Mouse (Mus musculus): ENCODE results near the gene Nagk. TPM values are rescaled to one million over a fixed set of nuclear protein-coding genes. Genes with fewer than 3 reads are reported as not detected.

Gene Nagk
- polyA plus RNA-seq, 1 experiment from 2014 or later, result 25.8 TPM

DNA sequence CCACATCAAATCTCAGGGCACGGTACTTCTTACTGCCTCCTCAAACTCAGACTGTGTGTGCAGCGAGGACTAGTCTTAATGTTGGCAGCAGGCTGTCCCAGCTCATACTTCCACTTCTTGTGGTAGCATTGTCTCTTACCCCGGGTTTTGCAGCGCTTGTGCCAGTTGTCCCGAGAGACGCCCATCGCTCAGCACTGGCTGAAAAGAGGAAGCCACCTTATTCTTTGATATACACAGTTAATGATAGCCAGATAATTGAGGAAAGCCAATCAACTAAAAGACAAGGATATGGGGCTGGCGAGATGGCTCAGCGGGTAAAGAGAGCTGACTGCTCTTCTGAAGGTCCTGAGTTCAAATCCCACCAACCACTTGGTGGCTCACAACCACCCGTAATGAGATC, 50.1 kb downstream of the Nagk start:
- no peak overlapping the region for H3K9ac ChIP-seq (ENCODE audit: low read length)
- no peaks in the 10 kb centered on the region for H3K27me3 ChIP-seq (ENCODE audit: control insufficient read depth, insufficient read depth, low read length)
- no peak for ATAC-seq (ENCODE audit: insufficient number of reproducible peaks, low FRiP score, low TSS enrichment, low read depth)
- 93% methylated on average over 10 of the region's 10 CpGs for WGBS
- DNase-seq (ENCODE audit: low spot score), result no peak
- H3K4me1 ChIP-seq (ENCODE audit: control insufficient read depth, insufficient read depth, low read length), result no peaks in the 10 kb centered on the region
- no peak overlapping the region for H3K27ac ChIP-seq (replicated peaks; ENCODE audit: low read depth, low read length)
- H3K4me3 ChIP-seq (ENCODE audit: low read depth, low read length), result no peak overlapping the region
- no peaks in the 10 kb centered on the region for H3K9me3 ChIP-seq (ENCODE audit: control insufficient read depth, low read length)
- no peaks in the 10 kb centered on the region for H3K36me3 ChIP-seq (ENCODE audit: control insufficient read depth, insufficient read depth, low read length)
- no peak overlapping the region for H3K4me2 ChIP-seq (ENCODE audit: low read depth, severe bottlenecking)

DNA sequence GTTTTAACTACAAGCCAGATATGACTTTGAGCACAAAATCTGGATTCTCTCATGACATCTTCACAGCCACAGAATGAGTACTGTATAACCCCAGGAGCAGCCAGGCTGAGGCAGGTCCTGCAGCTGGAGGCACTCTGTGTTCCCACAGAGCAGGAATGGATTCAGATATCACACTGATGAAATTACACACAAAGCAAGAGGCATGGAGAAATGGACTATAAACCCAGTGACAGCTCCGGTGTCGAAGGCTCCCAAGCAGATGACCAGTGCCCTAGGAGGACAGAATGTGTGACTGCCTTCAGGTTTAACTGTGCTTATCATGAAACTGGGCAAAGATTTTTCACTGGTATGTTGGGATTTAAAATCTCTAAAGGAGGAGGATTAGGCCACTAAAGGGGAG, 51.4 kb downstream of the Nagk start:
- H3K27me3 ChIP-seq (ENCODE audit: control insufficient read depth, insufficient read depth, low read length), result no peaks in the 10 kb centered on the region
- 92% methylated on average over 2 of the region's 2 CpGs for WGBS
- DNase-seq (ENCODE audit: low spot score), result no peak

DNA sequence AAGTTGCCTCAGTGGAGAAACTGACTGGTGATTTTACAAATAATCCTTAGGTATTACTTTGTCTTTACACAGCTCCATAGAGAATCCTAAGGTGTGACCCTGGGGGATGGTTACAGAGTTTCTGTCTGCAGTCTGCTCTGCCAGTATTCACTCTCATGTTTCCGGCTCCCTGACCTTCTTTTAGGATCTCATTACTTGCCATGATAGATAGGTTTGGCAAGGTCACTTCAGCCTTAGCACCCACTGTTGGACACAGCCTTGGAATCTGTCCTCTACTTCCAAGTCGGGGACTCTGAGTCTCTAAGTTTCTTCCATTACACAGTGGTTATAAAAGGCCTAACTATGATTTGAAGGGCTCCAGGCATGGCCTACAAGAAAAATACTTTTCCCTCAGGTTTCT, 54.7 kb downstream of the Nagk start:
- ATAC-seq (ENCODE audit: insufficient number of reproducible peaks, low FRiP score, low TSS enrichment, low read depth) (no peak), DNase-seq (ENCODE audit: low spot score) (no peak)
- no peak overlapping the region for H3K27ac ChIP-seq (replicated peaks; ENCODE audit: low read depth, low read length)
- no peaks in the 10 kb centered on the region for H3K27me3 ChIP-seq (ENCODE audit: control insufficient read depth, insufficient read depth, low read length)
- no peak overlapping the region for H3K9ac ChIP-seq (ENCODE audit: low read length)
- no peaks in the 10 kb centered on the region for H3K4me1 ChIP-seq (ENCODE audit: control insufficient read depth, insufficient read depth, low read length)
- no peak overlapping the region for H3K4me2 ChIP-seq (ENCODE audit: low read depth, severe bottlenecking)
- no peak overlapping the region for H3K4me3 ChIP-seq (ENCODE audit: low read depth, low read length)
- 96% methylated on average over 2 of the region's 2 CpGs for WGBS
- H3K36me3 ChIP-seq (ENCODE audit: control insufficient read depth, insufficient read depth, low read length), result no peaks in the 10 kb centered on the region
- H3K9me3 ChIP-seq (ENCODE audit: control insufficient read depth, low read length), result no peaks in the 10 kb centered on the region

More for the DNA sequence above, 51.4 kb downstream of the Nagk start:
- Histone ChIP-seq H3K36me3 (ENCODE audit: control insufficient read depth, insufficient read depth, low read length) (no peaks in the 10 kb centered on the region), H3K27ac (replicated peaks; ENCODE audit: low read depth, low read length) (no peak overlapping the region), H3K4me2 (ENCODE audit: low read depth, severe bottlenecking) (no peak overlapping the region), H3K9ac (ENCODE audit: low read length) (no peak overlapping the region), H3K4me3 (ENCODE audit: low read depth, low read length) (no peak overlapping the region), H3K4me1 (ENCODE audit: control insufficient read depth, insufficient read depth, low read length) (no peaks in the 10 kb centered on the region), H3K9me3 (ENCODE audit: control insufficient read depth, low read length) (no peaks in the 10 kb centered on the region)
- ATAC-seq (ENCODE audit: insufficient number of reproducible peaks, low FRiP score, low TSS enrichment, low read depth), result no peak

Other genes starting within 250 kb of the Nagk start
- 18.4 and 19.1 TPM in 2 replicates for gene Stambp, start 222.3 kb upstream of the Nagk start, polyA plus RNA-seq (2014; fragmentation: Nextera tagmentation; extraction: Ambion mirVana)
- gene Clec4f, start 138.8 kb upstream of the Nagk start, polyA plus RNA-seq (2014; fragmentation: Nextera tagmentation; extraction: Ambion mirVana), result not detected in 2 replicates
- not detected in 2 replicates for gene Cd207, start 117.1 kb upstream of the Nagk start, polyA plus RNA-seq (2014; fragmentation: Nextera tagmentation; extraction: Ambion mirVana)
- gene Vax2, start 83.7 kb upstream of the Nagk start, polyA plus RNA-seq (2014; fragmentation: Nextera tagmentation; extraction: Ambion mirVana), result 1.5 and 2.7 TPM in 2 replicates
- 0.27 TPM in 1 of 2 replicates, not detected in the other for gene Atp6v1b1, start 52.0 kb upstream of the Nagk start, polyA plus RNA-seq (2014; fragmentation: Nextera tagmentation; extraction: Ambion mirVana)
- 0.16 TPM in 1 of 2 replicates, not detected in the other for gene Ankrd53, start 32.3 kb upstream of the Nagk start, polyA plus RNA-seq (2014; fragmentation: Nextera tagmentation; extraction: Ambion mirVana)
- gene Tex261, start 19.2 kb upstream of the Nagk start, polyA plus RNA-seq (2014; fragmentation: Nextera tagmentation; extraction: Ambion mirVana), result 62.2 and 63.8 TPM in 2 replicates
- 18.5 and 24.1 TPM in 2 replicates for gene Paip2b, start 36.8 kb downstream of the Nagk start, polyA plus RNA-seq (2014; fragmentation: Nextera tagmentation; extraction: Ambion mirVana)
- 84.2 and 93.5 TPM in 2 replicates for gene Zfp638, start 72.1 kb downstream of the Nagk start, polyA plus RNA-seq (2014; fragmentation: Nextera tagmentation; extraction: Ambion mirVana)
- 16.7 and 17.9 TPM in 2 replicates for gene Dysf, start 213.6 kb downstream of the Nagk start, polyA plus RNA-seq (2014; fragmentation: Nextera tagmentation; extraction: Ambion mirVana)

Data from limb, embryonic 11.5 days (tissue).